Mouse (Mus musculus) MEL (cell line): ENCODE results near the gene Usf2. TPM values are rescaled to one million over a fixed set of nuclear protein-coding genes. Genes with fewer than 3 reads are reported as not detected.

Experiments used
- DNase-seq: peaks from one replicate; pipeline ENCODE4 v3.0.0; 2011; ENCODE audit warnings: low read depth, low spot score
- H3K27ac ChIP-seq: 2 replicates; pipeline ENCODE4 v1.5.1; 2012; ENCODE audit warnings: low read depth, mild to moderate bottlenecking, control low read depth, low read length, moderate library complexity; ENCODE audit not compliant: control insufficient read depth
- H3K27me3 ChIP-seq, 2 experiments: fragments of 150-350 bp in 1 of 2; sonication (generic) in 1 of 2; 2 replicates each; pipeline ENCODE4 v1.6.1; 2012; ENCODE audit warnings: low read length in 2 of 2, mild to moderate bottlenecking in 2 of 2, improper control_type of control experiment in 1 of 2, moderate library complexity in 1 of 2; ENCODE audit not compliant: insufficient read depth in 2 of 2, control insufficient read depth in 1 of 2
- H3K36me3 ChIP-seq, 2 experiments: 2 replicates each; pipeline ENCODE4 v1.6.1; 2012 to 2014; ENCODE audit warnings: low read length in 2 of 2, improper control_type of control experiment in 1 of 2, inconsistent platforms in 1 of 2, mild to moderate bottlenecking in 1 of 2; ENCODE audit not compliant: insufficient read depth in 2 of 2, control insufficient read depth in 1 of 2
- H3K4me1 ChIP-seq, 2 experiments: fragments of 150-350 bp in 1 of 2; sonication (generic) in 1 of 2; 2 replicates each; pipeline ENCODE4 v1.6.1; 2012; ENCODE audit warnings: low read length in 2 of 2, improper control_type of control experiment in 1 of 2, mild to moderate bottlenecking in 1 of 2; ENCODE audit not compliant: insufficient read depth in 2 of 2, control insufficient read depth in 1 of 2
- H3K4me3 ChIP-seq, 2 experiments: fragments of 150-350 bp in 1 of 2; sonication (generic) in 1 of 2; 2 replicates each; pipeline ENCODE4 v1.5.1; 2012; ENCODE audit warnings: low read depth in 2 of 2, low read length in 2 of 2, mild to moderate bottlenecking in 2 of 2, moderate library complexity in 2 of 2, control low read depth in 1 of 2, improper control_type of control experiment in 1 of 2; ENCODE audit not compliant: control insufficient read depth in 1 of 2, insufficient read depth in 1 of 2
- H3K79me2 ChIP-seq: 2 replicates; pipeline ENCODE4 v1.6.1; 2012; ENCODE audit warnings: mild to moderate bottlenecking, low read length, moderate library complexity; ENCODE audit not compliant: control insufficient read depth, poor library complexity, insufficient read depth
- H3K9ac ChIP-seq: 2 replicates; pipeline ENCODE4 v1.6.1; 2012; ENCODE audit warnings: low read depth, mild to moderate bottlenecking, control low read depth, low read length, moderate library complexity; ENCODE audit not compliant: control insufficient read depth, poor library complexity, severe bottlenecking
- H3K9me3 ChIP-seq: fragments of 150-350 bp; sonication (generic); replicated peaks from 2 replicates; pipeline ENCODE4 v1.6.1; 2012; ENCODE audit warnings: mild to moderate bottlenecking, low read length, improper control_type of control experiment, moderate library complexity; ENCODE audit not compliant: insufficient read depth
- BHLHE40 ChIP-seq: IDR thresholded peaks from 2 replicates; pipeline ENCODE4 v1.6.1; 2012; ENCODE audit warnings: low read depth, mild to moderate bottlenecking, inconsistent platforms, low read length, improper control_type of control experiment, borderline replicate concordance
- CTCF ChIP-seq, 3 experiments: IDR thresholded peaks in 2 of 3; conservative IDR thresholded peaks in 1 of 3; 2 replicates each; pipeline ENCODE4 v1.5.1; 2011 to 2012; ENCODE audit warnings: low read length in 3 of 3, low read depth in 2 of 3, mild to moderate bottlenecking in 2 of 3, improper control_type of control experiment in 1 of 3, inconsistent platforms in 1 of 3, mixed read lengths in 1 of 3, moderate library complexity in 1 of 3; ENCODE audit not compliant: control insufficient read depth in 1 of 3, insufficient read depth in 1 of 3, poor library complexity in 1 of 3, severe bottlenecking in 1 of 3
- E2F4 ChIP-seq: IDR thresholded peaks from 2 replicates; pipeline ENCODE4 v1.6.1; 2011; ENCODE audit warnings: low read depth, low read length, improper control_type of control experiment, borderline replicate concordance
- EP300 ChIP-seq, 2 experiments: IDR thresholded peaks; 2 replicates each; pipeline ENCODE4 v1.6.1; 2011; ENCODE audit warnings: improper control_type of control experiment in 2 of 2, low read length in 2 of 2, low read depth in 1 of 2, mild to moderate bottlenecking in 1 of 2
- ETS1 ChIP-seq: IDR thresholded peaks from 2 replicates; pipeline ENCODE4 v1.6.1; 2012; ENCODE audit warnings: low read depth, mild to moderate bottlenecking, inconsistent platforms, low read length, improper control_type of control experiment, moderate library complexity
- GABPA ChIP-seq: IDR thresholded peaks from 2 replicates; pipeline ENCODE4 v1.6.1; 2012; ENCODE audit warnings: low read depth, mild to moderate bottlenecking, inconsistent platforms, low read length, improper control_type of control experiment, moderate library complexity
- GATA1 ChIP-seq: IDR thresholded peaks from 2 replicates; pipeline ENCODE4 v1.6.1; 2011; ENCODE audit warnings: low read depth, low read length, improper control_type of control experiment
- HCFC1 ChIP-seq: IDR thresholded peaks from 2 replicates; pipeline ENCODE4 v1.6.1; 2012; ENCODE audit warnings: low read depth, mild to moderate bottlenecking, inconsistent platforms, low read length, improper control_type of control experiment, moderate library complexity
- KAT2A ChIP-seq: conservative IDR thresholded peaks from 2 replicates; pipeline ENCODE4 v1.6.1; 2012; ENCODE audit warnings: low read depth, low read length, improper control_type of control experiment, inconsistent platforms
- MAX ChIP-seq: IDR thresholded peaks from 2 replicates; pipeline ENCODE4 v1.6.1; 2011; ENCODE audit warnings: low read length, improper control_type of control experiment
- MEF2A ChIP-seq: IDR thresholded peaks from 2 replicates; pipeline ENCODE4 v1.6.1; 2014; ENCODE audit warnings: low read depth, mild to moderate bottlenecking, inconsistent platforms, low read length, improper control_type of control experiment; ENCODE audit not compliant: poor library complexity, insufficient replicate concordance, severe bottlenecking; ENCODE audit errors: extremely low read depth
- MYC ChIP-seq: IDR thresholded peaks from 2 replicates; pipeline ENCODE4 v1.6.1; 2011; ENCODE audit warnings: low read depth, mild to moderate bottlenecking, low read length, improper control_type of control experiment, moderate library complexity
- POLR2AphosphoS2 ChIP-seq: IDR thresholded peaks from 2 replicates; pipeline ENCODE4 v1.6.1; 2011; ENCODE audit warnings: low read length, improper control_type of control experiment
- RAD21 ChIP-seq: IDR thresholded peaks from 2 replicates; pipeline ENCODE4 v1.6.1; 2011; ENCODE audit warnings: mild to moderate bottlenecking, low read depth, low read length, improper control_type of control experiment
- SIN3A ChIP-seq: IDR thresholded peaks from 2 replicates; pipeline ENCODE4 v1.6.1; 2012; ENCODE audit warnings: low read length, improper control_type of control experiment, inconsistent platforms
- SMC3 ChIP-seq: IDR thresholded peaks from 2 replicates; pipeline ENCODE4 v1.6.1; 2011; ENCODE audit warnings: low read depth, low read length, improper control_type of control experiment
- TAL1 ChIP-seq: IDR thresholded peaks from 2 replicates; pipeline ENCODE4 v1.6.1; 2012; ENCODE audit warnings: mild to moderate bottlenecking, inconsistent platforms, low read length, moderate library complexity, mixed read lengths
- TBP ChIP-seq: IDR thresholded peaks from 2 replicates; pipeline ENCODE4 v1.8.0; 2011; ENCODE audit warnings: low read depth, low read length, improper control_type of control experiment
- USF2 ChIP-seq, 2 experiments: IDR thresholded peaks; 2 replicates each; pipeline ENCODE4 v1.6.1; 2011 to 2012; ENCODE audit warnings: improper control_type of control experiment in 2 of 2, low read length in 2 of 2, borderline replicate concordance in 1 of 2, inconsistent platforms in 1 of 2, low read depth in 1 of 2, mild to moderate bottlenecking in 1 of 2; ENCODE audit not compliant: insufficient read depth in 1 of 2
- ZC3H11A ChIP-seq: IDR thresholded peaks from 2 replicates; pipeline ENCODE4 v1.6.1; 2012; ENCODE audit warnings: low read depth, mild to moderate bottlenecking, inconsistent platforms, low read length, improper control_type of control experiment
- ZKSCAN1 ChIP-seq: IDR thresholded peaks from 2 replicates; pipeline ENCODE4 v1.6.1; 2012; ENCODE audit warnings: low read depth, mild to moderate bottlenecking, inconsistent platforms, low read length, improper control_type of control experiment, moderate library complexity
- ZMIZ1 ChIP-seq: IDR thresholded peaks from 2 replicates; pipeline ENCODE4 v1.6.1; 2012; ENCODE audit warnings: low read depth, mild to moderate bottlenecking, inconsistent platforms, low read length, improper control_type of control experiment, moderate library complexity
- ZNF384 ChIP-seq: IDR thresholded peaks from 2 replicates; pipeline ENCODE4 v1.6.1; 2012; ENCODE audit warnings: low read depth, mild to moderate bottlenecking, inconsistent platforms, low read length, improper control_type of control experiment
- polyA plus RNA-seq, 2 experiments: library from polyadenylated mRNA; stranded (reverse) in 1 of 2; unstranded in 1 of 2; fragments of >175 nt in 1 of 2; fragments of >200 nt in 1 of 2; gene quantifications; 2 replicates each; pipeline versions ENCODE4 v1.2.1 to v1.2.4; 2012; ENCODE audit warnings: low replicate concordance in 2 of 2, low read depth in 1 of 2; ENCODE audit not compliant: insufficient read length in 2 of 2, insufficient read depth in 1 of 2, missing spikeins in 1 of 2
- total RNA-seq: library from RNA; depleted of rRNA; stranded (reverse); fragments of 300-350 nt; gene quantifications from 2 replicates; pipeline ENCODE4 v1.2.3, GENCODE M21; 2012

Usf2 gene
- total and polyA plus RNA-seq, 3 experiments = 43.0 to 144 TPM; not detected in 1

DNA sequence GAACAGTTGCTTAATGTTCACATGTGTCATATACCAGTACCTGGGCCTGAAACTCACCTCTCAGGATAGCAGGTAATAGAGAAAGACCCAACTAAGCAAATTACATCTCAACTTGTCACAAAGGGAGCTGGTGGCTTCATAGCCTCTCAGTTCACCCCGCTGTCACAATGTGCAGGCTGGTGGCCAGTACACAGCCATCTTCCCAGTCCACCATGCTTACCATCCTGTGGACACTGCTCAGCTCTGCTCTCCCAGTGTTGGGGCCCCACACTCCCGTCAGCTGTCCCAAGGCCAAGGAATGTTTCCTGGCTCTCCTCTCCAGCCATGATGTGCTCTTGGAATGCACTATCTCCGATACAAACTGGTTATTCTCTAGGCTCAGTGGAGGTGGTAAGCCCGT lies 25.1 kb upstream of the Usf2 start:
- TF ChIP-seq HCFC1 (no peak), ZKSCAN1 (no peak), GABPA (no peak), E2F4 (no peak), RAD21 (no peak), ZMIZ1 (no peak), GATA1 (no peak), SIN3A (no peak), POLR2AphosphoS2 (no peak), MAX (no peak), TAL1 (no peak), KAT2A (no peak), EP300 (IDR thresholded peaks at IDR 0.05; ENCODE audit: low read depth in 1 of 2, low read length in 2 of 2) (no peak), ETS1 (no peak), ZNF384 (no peak), USF2 (IDR thresholded peaks at IDR 0.05; ENCODE audit: borderline replicate concordance in 1 of 2, insufficient read depth in 1 of 2, low read depth in 1 of 2, low read length in 2 of 2) (no peak), BHLHE40 (no peak)
- TF ChIP-seq, all 39 proteins: peak for 0
- no peaks in the 10 kb centered on the region; a peak in 2 of 4 replicates for H3K27me3 ChIP-seq
- no peak overlapping the region for H3K27ac ChIP-seq
- no peaks in the 10 kb centered on the region for H3K79me2 ChIP-seq
- H3K9ac ChIP-seq = no peak overlapping the region
- H3K36me3 ChIP-seq = no peaks in the 10 kb centered on the region
- no peaks in the 10 kb centered on the region for H3K4me1 ChIP-seq
- no peak overlapping the region for H3K4me3 ChIP-seq
- no peaks in the 10 kb centered on the region for H3K9me3 ChIP-seq
- no peak for DNase-seq

DNA sequence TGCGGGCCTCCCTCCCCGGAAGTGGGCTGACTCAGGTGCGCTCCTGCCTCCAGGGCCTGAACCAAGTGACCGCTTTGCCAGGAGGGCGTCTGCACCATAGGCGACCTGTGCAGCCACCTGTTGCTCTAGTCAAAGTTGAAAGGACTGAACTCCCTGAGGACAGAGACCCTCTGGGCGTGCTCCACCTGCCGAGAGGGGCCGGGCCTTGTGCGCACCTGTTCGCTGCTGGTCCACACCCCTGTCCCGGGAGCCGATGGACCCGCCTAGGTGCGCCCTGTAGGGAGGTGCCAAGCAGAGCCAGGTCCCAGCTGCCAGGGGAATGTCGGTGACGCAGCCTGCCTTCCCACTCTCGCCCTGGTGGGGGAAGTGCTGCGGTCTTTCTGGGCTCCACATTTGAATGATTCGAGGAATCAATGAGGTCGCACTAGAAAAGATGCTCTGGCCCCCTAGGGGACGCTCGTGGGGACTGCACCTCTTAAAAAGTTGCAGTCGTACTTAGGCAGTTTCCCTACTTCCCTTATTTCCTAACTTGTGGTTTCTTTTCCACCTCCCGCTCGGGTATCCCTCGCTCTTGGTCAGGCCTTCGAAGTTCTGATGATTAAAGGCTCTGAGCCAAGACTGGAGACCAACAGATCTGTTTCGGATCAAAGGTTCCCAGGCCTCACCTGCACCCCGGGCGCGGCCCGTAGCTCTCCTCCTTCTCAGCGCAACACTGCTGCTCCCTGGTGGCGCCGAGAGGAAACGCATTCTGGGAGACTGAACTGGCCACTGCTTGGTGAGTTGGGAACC lies 17.1 kb upstream of the Usf2 start, which contains the start of gene Fam187b:
TSS of gene Fam187b (plus strand) at position 290 of the 789 bp plus-strand sequence.
- H3K9ac ChIP-seq = peak within 1 kb of the TSS; percentile 63
- H3K4me1 ChIP-seq = no peaks in the 10 kb centered on the region
- peak; percentile 21; the same call in 1 of the 2 replicates for TF ChIP-seq ZC3H11A
- peak; percentile 63 to 79 (median 78) for TF ChIP-seq CTCF (IDR thresholded peaks at IDR 0.05 in 2 of 3, conservative IDR thresholded peaks at IDR 0.05 in 1 of 3; ENCODE audit: control insufficient read depth in 1 of 3, insufficient read depth in 1 of 3, low read depth in 2 of 3, low read length in 3 of 3, poor library complexity in 1 of 3, severe bottlenecking in 1 of 3)
- 0 out of 4 replicates have a peak, but pooled peaks of 1 of the 2 experiments have one; percentile 14 for TF ChIP-seq EP300 (IDR thresholded peaks at IDR 0.05; ENCODE audit: low read depth in 1 of 2, low read length in 2 of 2)
- peak; percentile 61 for TF ChIP-seq SMC3
- TF ChIP-seq RAD21 = peak; percentile 61
- TF ChIP-seq TBP = peak; percentile 14; the same call in 1 of the 2 replicates
- no peak for TF ChIP-seq MEF2A
- TF ChIP-seq MYC = no peak
- TF ChIP-seq, all 39 proteins: peak for 6
- no peaks in the 10 kb centered on the region for H3K9me3 ChIP-seq
- no peaks in the 10 kb centered on the region for H3K79me2 ChIP-seq
- DNase-seq = peak; percentile 88
- H3K27me3 ChIP-seq = 0 out of 4 replicates have a peak, but pooled peaks cover 0 to 2% of the 10 kb centered on the region in 2 experiments
- H3K27ac ChIP-seq = no peak within 1 kb of the TSS
- peak within 1 kb of the TSS; percentile 67 to 71 for H3K4me3 ChIP-seq
- no peaks in the 10 kb centered on the region for H3K36me3 ChIP-seq
